ENCODE assay signal across 9 mouse cellular contexts in genomic region chr11:31615107-31615811, GRCm38 (mm10). TPM values are rescaled to one million over a fixed set of nuclear protein-coding genes. Genes with fewer than 3 reads are reported as not detected.
DNase-seq lines count a peak whose midpoint lies in the region; ATAC-seq lines count a peak whose summit lies in the region.
"Had no signal": no experiment of that assay in that cellular context is flagged by ENCODE, and none has a peak within 500 bp of the region (broad histone marks: within the 10 kb centered on the region; RNA-seq: fewer than 3 reads in every experiment).

No protein-coding gene starts in this region.

- WGBS in hindbrain, embryonic 11.5 days: 58% methylated on average over 10 of the region's 10 CpGs

- H3K27ac ChIP-seq in hindbrain, embryonic 11.5 days (ENCODE audit: low read depth, low read length): no peak overlapping the region
- H3K27ac ChIP-seq: limb, embryonic 12.5 days had no signal

- no peaks in the 10 kb centered on the region for H3K36me3 ChIP-seq in hindbrain, embryonic 11.5 days (ENCODE audit: control insufficient read depth, insufficient read depth, low read length)
- H3K36me3 ChIP-seq: limb, embryonic 12.5 days had no signal

- no peaks in the 10 kb centered on the region for H3K27me3 ChIP-seq in hindbrain, embryonic 11.5 days (ENCODE audit: control insufficient read depth, insufficient read depth, low read length)

- H3K9ac ChIP-seq in hindbrain, embryonic 11.5 days (ENCODE audit: low read depth, low read length): no peak overlapping the region
- H3K9ac ChIP-seq: limb, embryonic 12.5 days had no signal

- no peak overlapping the region for H3K4me3 ChIP-seq in hindbrain, embryonic 11.5 days (ENCODE audit: low read depth, low read length)
- H3K4me3 ChIP-seq: limb, embryonic 12.5 days had no signal

- 0 out of 2 replicates have a peak, but pooled peaks have one; percentile 54 for ATAC-seq in erythroblast, adult 5-6 weeks (replicated peaks; ENCODE audit: low FRiP score, poor library complexity, severe bottlenecking)
- ATAC-seq in hindbrain, embryonic 11.5 days (ENCODE audit: low FRiP score): 0 out of 2 replicates have a peak, but pooled peaks have one; percentile 25

- no peak overlapping the region for H3K4me2 ChIP-seq in hindbrain, embryonic 11.5 days (replicated peaks; ENCODE audit: low read depth, low read length)
- H3K4me2 ChIP-seq: limb, embryonic 12.5 days had no signal

- no peaks in the 10 kb centered on the region for H3K4me1 ChIP-seq in hindbrain, embryonic 11.5 days (replicated peaks; ENCODE audit: control insufficient read depth, insufficient read depth, low read length)
- H3K4me1 ChIP-seq: limb, embryonic 12.5 days had no signal

- H3K9me3 ChIP-seq in hindbrain, embryonic 11.5 days (ENCODE audit: control insufficient read depth, low read length): no peaks in the 10 kb centered on the region
- H3K9me3 ChIP-seq: limb, embryonic 12.5 days had no signal

- peak; percentile 79 for DNase-seq in NIH3T3 (ENCODE audit: low read depth)
- DNase-seq in brain, adult 2 months (ENCODE audit: low read depth, low spot score): peak; percentile 80
- peak; percentile 87 for DNase-seq in hindbrain, embryonic 11.5 days (ENCODE audit: low spot score)
- peak; percentile 79 to 85 for DNase-seq in layer of hippocampus, postnatal 10 days (ENCODE audit: low spot score in 2 of 2)
- peak; percentile 42 for DNase-seq in lung, postnatal 25 days (ENCODE audit: low spot score)
- peak; percentile 63 to 77 for DNase-seq in right cerebral cortex, adult 2 months (ENCODE audit: low spot score in 2 of 2)
- no peak for DNase-seq in T-cell, adult 2 months (ENCODE audit: low spot score)

RNA-seq across cellular contexts. Expression of gene Bod1, which starts 56.4 kb away (rescaled TPM):
- total RNA-seq in erythroblast, adult 5-6 weeks (2015; ENCODE audit: low replicate concordance): 1.9 and 4.6 TPM in 2 replicates
- total RNA-seq in erythroblast, adult 5-6 weeks (2017; ENCODE audit: low replicate concordance): 1.5 and 3.2 TPM in 2 replicates
- 149 and 164 TPM in 2 replicates for polyA plus RNA-seq in hindbrain, embryonic 11.5 days (2014; fragmentation: Nextera tagmentation; extraction: Ambion mirVana)
- total RNA-seq in layer of hippocampus, postnatal 10 days (2021): 10 to 100 TPM; 85.7 to 92.4 TPM

Comparison
In these comparisons a context has a peak if more than half of its experiments do, and no peak if none do; other contexts are left out.
1. RNA of gene Bod1, which starts 56.4 kb away (total RNA-seq): 85.7 to 92.4 TPM in layer of hippocampus, postnatal 10 days; 1.5 to 4.6 TPM in erythroblast, adult 5-6 weeks; every median in the first group is over 10 times any median in the second.